Mouse (Mus musculus): ENCODE results near the gene Gm3194.
"Not testable (repeated sequence)": the region's sequence is repeated elsewhere in the genome, so short reads cannot be mapped to it uniquely, and the experiment has no call there.

Gene Gm3194

GRCm38 (mm10) chr14:5455367-5455766 is at the start of gene Gm3194:
Gene Gm3194 (minus strand): TSS chr14:5455467.
- DNase-seq (ENCODE audit: low spot score in 2 of 2): not testable (repeated sequence)

GRCm38 (mm10) chr14:5501374-5501773 is 46.1 kb upstream of the Gm3194 start, which contains the start of gene Gm3488:
Gene Gm3488 (plus strand): TSS chr14:5501674.
- not testable (repeated sequence) for DNase-seq (ENCODE audit: low spot score in 2 of 2)

- not testable (repeated sequence) for DNase-seq (ENCODE audit: low spot score in 2 of 2)
Observed at GRCm38 (mm10) chr14:5483907-5484306, 28.6 kb upstream of the Gm3194 start, which contains the start of gene Gm3187. Gene Gm3187 (plus strand): TSS chr14:5484207.

GRCm38 (mm10) chr14:5477730-5478129 is 22.5 kb upstream of the Gm3194 start, which contains the start of gene Gm8246:
Gene Gm8246 (minus strand): TSS chr14:5477830.
- not testable (repeated sequence) for DNase-seq (ENCODE audit: low spot score in 2 of 2)

GRCm38 (mm10) chr14:5460469-5460868 is 5.2 kb upstream of the Gm3194 start:
- not testable (repeated sequence) for DNase-seq (ENCODE audit: low spot score in 2 of 2)

- not testable (repeated sequence) for DNase-seq (ENCODE audit: low spot score in 2 of 2)
Observed at GRCm38 (mm10) chr14:5388949-5389348, 66.3 kb downstream of the Gm3194 start, which contains the start of gene Gm3500. Gene Gm3500 (minus strand): TSS chr14:5389049.
